Mouse (Mus musculus) cortical plate, adult 2 months (tissue): ENCODE measurements around the gene Nudt13.

ENCODE experiments used
- CTCF ChIP-seq: fragments of 200-500 bp; IDR thresholded peaks from 2 replicates; pipeline ENCODE4 v1.5.1; 2011; ENCODE audit warnings: mild to moderate bottlenecking, control low read depth, low read length; ENCODE audit not compliant: insufficient read depth; ENCODE audit errors: extremely low read depth
- POLR2A ChIP-seq: fragments of 200-500 bp; IDR thresholded peaks from 2 replicates; pipeline ENCODE4 v1.6.1; 2011; ENCODE audit warnings: mild to moderate bottlenecking, low read length, control low read depth; ENCODE audit not compliant: insufficient read depth; ENCODE audit errors: extremely low read depth

- no peak for TF ChIP-seq CTCF
- no peak for TF ChIP-seq POLR2A
Observed at GRCm38 (mm10) chr14:20248001-20248400, 46.5 kb upstream of the Nudt13 start.
